Mouse (Mus musculus) ES-Bruce4 (cell line): ENCODE results near the gene Ifnb1.

Source experiments
- CTCF ChIP-seq: IDR thresholded peaks from one replicate; pipeline ENCODE4 v1.8.1; 2011; ENCODE audit warnings: low read depth, low read length
- EP300 ChIP-seq: IDR thresholded peaks from 2 replicates; pipeline ENCODE4 v1.6.1; 2011; ENCODE audit warnings: low read depth, low read length; ENCODE audit not compliant: insufficient read depth

- no peak for TF ChIP-seq CTCF
- TF ChIP-seq EP300 = no peak
Measured at GRCm38 (mm10) chr4:88513743-88514142, 8.8 kb downstream of the Ifnb1 start.
